Mouse (Mus musculus): ENCODE results near the gene Nup37. TPM values are rescaled to one million over a fixed set of nuclear protein-coding genes. Genes with fewer than 3 reads are reported as not detected.

Gene Nup37
- 39.6 TPM for polyA plus RNA-seq (2017; shearing (Covaris generic))

DNA sequence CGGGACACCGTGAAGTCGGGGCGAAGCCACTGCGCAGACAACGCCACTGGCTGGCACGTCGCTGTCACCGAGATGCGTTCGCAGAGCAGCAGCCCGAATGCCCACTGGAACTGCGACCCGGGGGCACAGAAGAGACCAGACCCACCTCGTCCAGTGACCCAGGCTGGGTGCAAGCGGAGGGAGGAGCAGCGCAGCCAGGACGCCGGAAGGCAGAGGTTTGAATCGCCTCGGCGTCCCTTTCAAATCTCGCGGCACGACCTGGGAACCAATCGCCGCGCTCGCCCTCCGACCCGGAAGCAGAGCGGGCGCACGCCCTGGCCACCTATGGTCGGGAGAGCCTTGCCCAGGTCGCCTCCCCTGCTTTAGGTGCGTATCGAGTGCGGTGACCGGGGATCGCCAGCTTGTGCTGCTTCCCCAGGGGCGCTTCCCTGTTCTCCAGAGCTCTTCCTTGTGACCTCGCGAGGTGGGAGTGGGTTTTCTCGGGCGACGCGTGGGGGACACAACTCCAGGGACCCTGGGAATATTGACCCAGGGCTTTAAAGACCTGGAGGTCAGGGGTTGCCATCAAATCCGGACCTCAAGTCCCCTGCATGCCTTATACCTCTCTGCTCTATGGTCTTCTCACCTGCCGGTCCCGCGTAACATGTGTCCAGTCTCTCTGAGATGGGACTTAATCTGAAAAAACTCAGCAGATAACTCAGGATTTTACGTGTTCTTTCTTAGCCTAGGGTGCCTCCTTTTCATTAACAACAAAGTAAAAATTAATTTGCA, at the start of gene Nup37, which contains the start of gene Parpbp:
Gene Nup37 (plus strand): TSS at position 286 of the 771 bp plus-strand sequence.
Gene Parpbp (minus strand): TSS at position 235 of the 771 bp plus-strand sequence.

DNA sequence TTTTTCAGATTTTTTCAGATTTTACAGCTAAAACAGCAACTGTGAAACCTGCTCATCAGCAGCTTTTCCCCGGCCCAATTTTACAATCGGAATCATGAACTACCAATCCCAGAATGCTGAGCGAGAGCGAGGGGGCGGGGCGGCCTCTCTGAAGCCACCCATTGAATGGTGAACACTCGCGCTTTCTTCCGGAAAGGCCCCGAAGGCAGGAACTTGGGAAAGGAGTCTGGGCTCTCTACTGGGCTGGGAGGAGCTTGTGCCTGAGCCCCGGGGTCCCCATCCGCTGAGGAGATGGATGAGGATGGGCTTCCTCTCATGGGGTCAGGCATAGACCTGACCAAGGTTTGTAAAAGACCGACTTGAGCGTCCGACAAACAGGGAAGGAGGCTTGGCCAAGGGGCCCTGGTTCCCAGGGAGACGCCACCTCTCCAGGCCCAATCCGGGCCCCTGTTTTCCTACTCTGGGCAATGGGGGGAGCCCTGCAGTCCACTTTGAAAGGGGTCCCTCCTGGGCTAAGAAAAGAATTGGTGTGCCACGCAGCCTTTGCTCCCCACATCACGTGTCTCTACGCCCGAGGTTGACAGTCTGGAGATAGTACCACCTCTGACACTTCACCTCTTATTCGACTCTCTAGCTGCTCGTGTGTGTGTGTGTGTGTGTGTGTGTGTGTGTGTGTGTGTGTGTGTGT, 54.3 kb downstream of the Nup37 start, which contains the start of gene Washc3:
Gene Washc3 (plus strand): TSS at position 143 of the 688 bp plus-strand sequence.

Other genes starting within 250 kb of the Nup37 start
- not detected for gene Pmch, start 55.9 kb upstream of the Nup37 start, polyA plus RNA-seq (2017; shearing (Covaris generic))
- gene Parpbp, start 51 bp upstream of the Nup37 start, polyA plus RNA-seq (2017; shearing (Covaris generic)): 1.0 TPM
- 139 TPM for gene Washc3, start 54.1 kb downstream of the Nup37 start, polyA plus RNA-seq (2017; shearing (Covaris generic))
- 1.0 TPM for gene Dram1, start 232.1 kb downstream of the Nup37 start, polyA plus RNA-seq (2017; shearing (Covaris generic))
- gene Gnptab, start 232.1 kb downstream of the Nup37 start, polyA plus RNA-seq (2017; shearing (Covaris generic)): 5.8 TPM

Measured in CD4-positive, CD25-positive, alpha-beta regulatory T cell, adult 9 weeks (primary cell).